Mouse (Mus musculus) adrenal gland, postnatal 10 days (tissue): ENCODE results near the gene Ccl1. TPM values are rescaled to one million over a fixed set of nuclear protein-coding genes. Genes with fewer than 3 reads are reported as not detected.
A peak's percentile ranks its signal among the peaks of the same experiment; 100 is the strongest.

Experiments used
- DNase-seq: peaks from one replicate; pipeline ENCODE4 v3.0.0; 2021; ENCODE audit warnings: mixed read lengths
- long read RNA-seq, 2 experiments: library from polyadenylated mRNA; stranded (forward); transcript quantifications; one replicate each; pipeline ENCODE4 v2.0.0; 2021
- total RNA-seq, 2 experiments: library from RNA; stranded (reverse); gene quantifications; 2 replicates each; pipeline ENCODE4 v1.2.3; 2021

Gene Ccl1
- total RNA-seq, result not detected
- long read RNA-seq, experiment 1, result 0 reads
- long read RNA-seq, experiment 2, result 0 reads

GRCm38 (mm10) chr11:82305590-82305989 is at the start of gene Ccl1:
Gene Ccl1, minus strand, starts transcription at chr11:82305690.
- DNase-seq, result no peak

GRCm38 (mm10) chr11:82351039-82351438 is 45.5 kb upstream of the Ccl1 start:
- no peak for DNase-seq

GRCm38 (mm10) chr11:82340900-82341299 is 35.4 kb upstream of the Ccl1 start:
- no peak for DNase-seq

- no peak for DNase-seq
Observed at GRCm38 (mm10) chr11:82340416-82340815, 34.9 kb upstream of the Ccl1 start.

- DNase-seq, result peak; percentile 74
Observed at GRCm38 (mm10) chr11:82339921-82340401, 34.5 kb upstream of the Ccl1 start.

GRCm38 (mm10) chr11:82313153-82313552 is 7.7 kb upstream of the Ccl1 start:
- DNase-seq, result peak; percentile 68

GRCm38 (mm10) chr11:82310336-82311045 is 5.0 kb upstream of the Ccl1 start:
- DNase-seq, result no peak

- no peak for DNase-seq
Observed at GRCm38 (mm10) chr11:82297895-82298294, 7.6 kb downstream of the Ccl1 start.

- DNase-seq, result no peak
Observed at GRCm38 (mm10) chr11:82290841-82291240, 14.6 kb downstream of the Ccl1 start.

- no peak for DNase-seq
Observed at GRCm38 (mm10) chr11:82274149-82274812, 31.2 kb downstream of the Ccl1 start.

- DNase-seq, result no peak
Observed at GRCm38 (mm10) chr11:82259131-82259530, 46.4 kb downstream of the Ccl1 start.

- peak; percentile 74 for DNase-seq
Observed at GRCm38 (mm10) chr11:82255601-82256000, 49.9 kb downstream of the Ccl1 start.

GRCm38 (mm10) chr11:82253421-82253820 is 52.1 kb downstream of the Ccl1 start:
- no peak for DNase-seq

- DNase-seq, result no peak
Observed at GRCm38 (mm10) chr11:82251251-82251650, 54.2 kb downstream of the Ccl1 start.

GRCm38 (mm10) chr11:82249945-82250344 is 55.5 kb downstream of the Ccl1 start:
- DNase-seq, result no peak

- DNase-seq, result no peak
Observed at GRCm38 (mm10) chr11:82237439-82237838, 68.1 kb downstream of the Ccl1 start.

- DNase-seq, result peak; percentile 28
Observed at GRCm38 (mm10) chr11:82235551-82236207, 69.8 kb downstream of the Ccl1 start.

GRCm38 (mm10) chr11:82233991-82234390 is 71.5 kb downstream of the Ccl1 start:
- DNase-seq, result no peak

- no peak for DNase-seq
Observed at GRCm38 (mm10) chr11:82226976-82227375, 78.5 kb downstream of the Ccl1 start.

GRCm38 (mm10) chr11:82225936-82226335 is 79.6 kb downstream of the Ccl1 start:
- no peak for DNase-seq

- DNase-seq, result no peak
Observed at GRCm38 (mm10) chr11:82216531-82216930, 89.0 kb downstream of the Ccl1 start.

- no peak for DNase-seq
Observed at GRCm38 (mm10) chr11:82214405-82214804, 91.1 kb downstream of the Ccl1 start.

GRCm38 (mm10) chr11:82206960-82207488 is 98.5 kb downstream of the Ccl1 start:
- DNase-seq, result no peak
